Mouse (Mus musculus) Patski (cell line): ENCODE measurements around the gene Epb41l1. TPM values are rescaled to one million over a fixed set of nuclear protein-coding genes. Genes with fewer than 3 reads are reported as not detected.
A peak's percentile ranks its signal among the peaks of the same experiment; 100 is the strongest.

Experiments used
- ATAC-seq: fragments of 100-300 bp; one replicate; pipeline ENCODE4 v1.8.0; 2021
- CTCF ChIA-PET: fragments of 350-600 bp; sonication (Branson Sonifier 250); formaldehyde crosslinking; loops from one replicate; lab custom pipeline; 2022; ENCODE audit warnings: inconsistent platforms; lab: Charles Lee
- POLR2A ChIA-PET: fragments of 350-600 bp; sonication (Branson Sonifier 250); formaldehyde crosslinking; loops from one replicate; lab custom pipeline; 2022; ENCODE audit warnings: antibody characterized with exemption, inconsistent platforms; lab: Charles Lee
- DNase-seq: peaks from one replicate; pipeline ENCODE4 v3.0.0-alpha.2; 2011; ENCODE audit warnings: low read depth, low spot score
- H3K27me3 ChIP-seq: fragments of 371-371 bp; one replicate; pipeline ENCODE4 v1.5.1; 2021
- CTCF ChIP-seq: fragments of 100-300 bp; IDR thresholded peaks from one replicate; pipeline ENCODE4 v1.5.1; 2021
- in situ Hi-C: fragments of 300-500 bp; cut with MboI; formaldehyde crosslinking; loops from 3 replicates; pipeline ENCODE4 v1.11.1; 2018; ENCODE audit warnings: low pct_unique_long_range_greater_than_20kb, mixed read lengths
- polyA plus RNA-seq: library from polyadenylated mRNA; unstranded; gene quantifications from one replicate; pipeline ENCODE4 v1.2.3, GENCODE M21; 2021

Epb41l1 gene
- polyA plus RNA-seq, 1 experiment from 2014 or later, result 39.7 TPM

GRCm38 (mm10) chr2:156422631-156423030 lies 1.9 kb downstream of the Epb41l1 start:
- in situ Hi-C loops, result no loop called here
- no peaks in the 10 kb centered on the region for H3K27me3 ChIP-seq
- ATAC-seq (no peak), DNase-seq (no peak)
- POLR2A ChIA-PET, result no interaction called here
- TF ChIP-seq CTCF, result no peak
- CTCF ChIA-PET, result no interaction called here

GRCm38 (mm10) chr2:156423672-156424071 lies 3.0 kb downstream of the Epb41l1 start:
- ATAC-seq (no peak), DNase-seq (no peak)
- no peaks in the 10 kb centered on the region for H3K27me3 ChIP-seq
- in situ Hi-C loops, result no loop called here
- TF ChIP-seq CTCF, result no peak
- ChIA-PET CTCF (no interaction called here), POLR2A (no interaction called here)

- DNase-seq, result no peak
These were observed 4.9 kb downstream of the Epb41l1 start for GRCm38 (mm10) chr2:156425618-156426017.

GRCm38 (mm10) chr2:156426151-156426550 lies 5.4 kb downstream of the Epb41l1 start:
- no peak for DNase-seq
- POLR2A ChIA-PET, result no interaction called here
- in situ Hi-C loops, result no loop called here
- CTCF ChIA-PET, result interaction anchor here (1.0 to 1.4 kb wide), 2 partner anchors 14 to 57 kb away, joined by 3 to 4 read pairs; no protein-coding TSS in a partner anchor
- no peaks in the 10 kb centered on the region for H3K27me3 ChIP-seq
- ATAC-seq, result no peak
- TF ChIP-seq CTCF, result no peak

More at GRCm38 (mm10) chr2:156425618-156426017, 4.9 kb downstream of the Epb41l1 start:
- no peak for ATAC-seq
- CTCF ChIA-PET, result interaction anchor here (1.4 kb wide), 1 partner anchor 13 kb away, joined by 4 read pairs; no protein-coding TSS in a partner anchor
- no peaks in the 10 kb centered on the region for H3K27me3 ChIP-seq
- no peak for TF ChIP-seq CTCF
- POLR2A ChIA-PET, result no interaction called here
- in situ Hi-C loops, result no loop called here

GRCm38 (mm10) chr2:156429836-156430235 lies 9.1 kb downstream of the Epb41l1 start:
- H3K27me3 ChIP-seq, result no peaks in the 10 kb centered on the region
- no peak for TF ChIP-seq CTCF
- ChIA-PET CTCF (no interaction called here), POLR2A (interaction anchor here (0.6 kb wide), 1 partner anchor 386 kb away, joined by 5 read pairs; no protein-coding TSS in a partner anchor)
- ATAC-seq (no peak), DNase-seq (no peak)
- in situ Hi-C loops, result no loop called here

GRCm38 (mm10) chr2:156430326-156430725 lies 9.6 kb downstream of the Epb41l1 start:
- TF ChIP-seq CTCF, result no peak
- ATAC-seq (no peak), DNase-seq (no peak)
- in situ Hi-C loops, result no loop called here
- CTCF ChIA-PET, result no interaction called here
- no peaks in the 10 kb centered on the region for H3K27me3 ChIP-seq
- POLR2A ChIA-PET, result interaction anchor here (0.6 kb wide), 1 partner anchor 387 kb away, joined by 5 read pairs; no protein-coding TSS in a partner anchor

- H3K27me3 ChIP-seq, result no peaks in the 10 kb centered on the region
- ATAC-seq (no peak), DNase-seq (no peak)
- ChIA-PET POLR2A (no interaction called here), CTCF (no interaction called here)
- in situ Hi-C loops, result no loop called here
- TF ChIP-seq CTCF, result no peak
These were observed 10.7 kb downstream of the Epb41l1 start for GRCm38 (mm10) chr2:156431409-156431808.

GRCm38 (mm10) chr2:156432086-156432485 lies 11.4 kb downstream of the Epb41l1 start:
- DNase-seq (no peak), ATAC-seq (no peak)
- no peak for TF ChIP-seq CTCF
- no peaks in the 10 kb centered on the region for H3K27me3 ChIP-seq
- ChIA-PET CTCF (interaction anchor here (1.6 kb wide), 1 partner anchor 11 kb away, joined by 4 read pairs; no protein-coding TSS in a partner anchor), POLR2A (no interaction called here)
- in situ Hi-C loops, result no loop called here

GRCm38 (mm10) chr2:156432874-156433868 lies 12.5 kb downstream of the Epb41l1 start:
- DNase-seq (peak; percentile 64), ATAC-seq (peak; percentile 73)
- in situ Hi-C loops, result no loop called here
- ChIA-PET POLR2A (interaction anchor here (1.0 kb wide), 1 partner anchor 10 kb away, joined by 3 read pairs; no protein-coding TSS in a partner anchor), CTCF (interaction anchor here (1.6 kb wide), 1 partner anchor 10 kb away, joined by 4 read pairs; no protein-coding TSS in a partner anchor)
- no peak for TF ChIP-seq CTCF
- H3K27me3 ChIP-seq, result no peaks in the 10 kb centered on the region

- no peak for TF ChIP-seq CTCF
- ChIA-PET POLR2A (interaction anchor here (1.2 kb wide), 1 partner anchor 9 kb away, joined by 3 read pairs; no protein-coding TSS in a partner anchor), CTCF (no interaction called here)
- H3K27me3 ChIP-seq, result no peaks in the 10 kb centered on the region
- in situ Hi-C loops, result no loop called here
- ATAC-seq (no peak), DNase-seq (no peak)
These were observed 16.9 kb downstream of the Epb41l1 start for GRCm38 (mm10) chr2:156437637-156438036.
